Mouse (Mus musculus): ENCODE results near the gene Atoh7. TPM values are rescaled to one million over a fixed set of nuclear protein-coding genes. Genes with fewer than 3 reads are reported as not detected.
A peak's percentile ranks its signal among the peaks of the same experiment; 100 is the strongest.
"Not testable (repeated sequence)": the region's sequence is repeated elsewhere in the genome, so short reads cannot be mapped to it uniquely, and the experiment has no call there.

Gene Atoh7
- total RNA-seq (2022), result not detected

DNA sequence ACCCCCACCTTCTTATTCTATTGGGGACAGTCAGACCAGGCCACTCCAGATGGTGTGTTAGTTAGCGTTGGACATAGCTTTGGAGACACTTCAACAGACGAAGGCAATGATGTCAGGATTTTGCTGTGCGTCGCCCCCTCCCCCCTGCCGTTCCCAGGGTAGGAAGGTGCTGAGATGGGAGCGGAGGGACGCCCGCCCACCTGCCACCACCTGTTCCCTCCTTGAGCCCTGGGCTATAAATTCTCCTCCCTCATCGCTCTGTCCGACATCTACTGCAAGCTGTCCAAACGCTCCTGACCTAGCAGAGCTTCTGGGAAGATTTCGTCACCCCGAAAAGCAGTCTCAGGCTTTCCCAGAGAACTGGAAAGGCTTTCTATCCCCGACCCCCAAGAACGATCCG is at the start of gene Atoh7:
TSS of gene Atoh7 (plus strand) at position 131 of the 400 bp plus-strand sequence.
- DNase-seq (ENCODE audit: low spot score), result no peak

DNA sequence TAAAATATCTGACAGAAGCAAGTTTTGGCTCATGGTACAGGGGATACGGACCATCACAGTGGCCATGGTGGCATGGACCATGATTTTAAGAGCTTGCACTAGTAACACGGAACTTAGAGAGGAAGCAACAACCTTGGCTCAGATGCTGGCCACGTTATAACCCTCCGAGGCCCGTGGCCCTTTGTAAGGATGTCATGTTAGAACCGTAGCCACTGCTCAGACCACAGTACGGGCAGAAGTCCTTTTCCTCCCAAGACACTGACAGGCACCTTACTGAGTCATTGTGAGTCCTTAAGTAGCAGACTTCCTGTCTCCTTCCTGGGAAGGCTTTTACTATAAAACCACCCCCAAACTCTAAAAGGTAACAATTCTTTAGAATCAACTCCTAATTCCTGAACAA is 48.2 kb upstream of the Atoh7 start:
- no peak for DNase-seq (ENCODE audit: low spot score)

DNA sequence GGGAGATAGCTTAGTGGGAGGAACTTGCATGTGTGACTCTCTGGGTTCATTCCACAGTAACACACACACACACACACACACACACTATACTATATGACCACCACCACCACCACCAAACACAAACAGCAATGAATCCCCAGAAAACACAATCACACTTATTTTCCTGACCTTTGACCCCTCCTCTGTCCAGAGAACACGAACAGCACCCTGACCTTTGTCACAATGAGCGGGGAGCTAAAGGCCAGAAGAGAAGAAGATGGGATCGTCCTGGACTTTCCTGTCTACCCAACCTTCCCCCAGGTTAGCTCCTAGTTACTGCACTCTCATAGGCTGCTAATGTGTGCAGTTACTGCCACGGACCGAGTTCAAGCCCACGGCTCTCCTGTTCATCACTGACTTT is 47.4 kb upstream of the Atoh7 start:
- no peak for DNase-seq (ENCODE audit: low spot score)

DNA sequence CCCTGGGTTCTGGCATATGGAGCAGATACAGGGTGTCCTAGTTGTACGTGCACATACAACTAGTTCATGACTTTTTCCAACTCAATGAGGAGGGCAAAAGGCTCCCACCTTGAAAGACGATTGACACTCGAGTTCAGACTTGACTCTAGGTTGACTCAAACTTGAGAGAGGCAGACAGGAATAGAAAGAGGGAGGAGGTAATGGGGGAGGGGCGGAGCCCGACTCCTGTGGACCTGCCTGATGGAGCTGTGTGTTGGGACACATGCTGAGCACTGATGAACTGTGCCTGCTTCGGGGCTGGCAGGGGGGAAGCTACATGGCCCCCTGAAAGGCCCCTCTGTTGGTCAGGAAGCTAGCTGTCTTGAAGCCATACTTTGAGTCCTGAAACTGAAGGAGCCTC is 46.4 kb upstream of the Atoh7 start:
- DNase-seq (ENCODE audit: low spot score), result no peak

DNA sequence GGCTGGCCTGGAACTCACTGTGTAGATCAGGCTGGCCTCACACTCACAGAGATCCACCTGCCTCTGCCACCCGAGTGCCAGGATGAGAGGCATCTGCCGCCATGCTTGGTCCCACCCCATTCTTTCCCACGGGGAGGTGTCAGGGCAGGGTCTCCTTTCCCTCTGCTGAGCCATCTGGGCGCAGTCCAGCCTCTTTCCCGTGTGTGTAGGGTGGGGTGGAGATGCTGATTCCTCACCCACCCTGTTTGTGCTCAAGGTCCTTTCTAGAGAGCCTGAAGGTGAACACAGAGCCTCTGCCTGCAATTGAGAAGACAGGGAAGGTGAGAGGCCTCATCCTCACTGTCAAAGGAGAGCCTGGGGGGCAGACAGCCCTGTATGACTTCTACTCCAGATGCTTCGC is 45.4 kb upstream of the Atoh7 start:
- not testable (repeated sequence) for DNase-seq (ENCODE audit: low spot score)

DNA sequence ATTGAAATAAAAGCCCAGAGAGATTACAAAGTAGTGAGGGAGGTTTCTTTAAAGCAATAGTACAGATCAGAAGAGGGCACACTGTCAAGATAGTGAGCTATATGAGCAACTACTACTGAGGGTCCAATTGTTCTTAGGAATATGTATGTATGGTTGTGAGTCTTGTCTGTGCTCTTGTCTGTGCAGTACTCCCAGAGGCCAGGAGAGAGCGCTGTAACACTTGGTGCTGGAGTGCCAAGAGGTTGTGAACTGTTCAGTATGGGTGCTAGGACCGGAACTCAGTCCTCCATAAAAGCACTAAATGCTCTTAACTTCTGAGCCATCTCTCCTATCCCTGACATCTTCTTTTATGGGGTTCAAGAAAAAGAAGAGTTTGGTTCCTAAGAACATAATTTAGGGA is 44.9 kb upstream of the Atoh7 start:
- no peak for DNase-seq (ENCODE audit: low spot score)

DNA sequence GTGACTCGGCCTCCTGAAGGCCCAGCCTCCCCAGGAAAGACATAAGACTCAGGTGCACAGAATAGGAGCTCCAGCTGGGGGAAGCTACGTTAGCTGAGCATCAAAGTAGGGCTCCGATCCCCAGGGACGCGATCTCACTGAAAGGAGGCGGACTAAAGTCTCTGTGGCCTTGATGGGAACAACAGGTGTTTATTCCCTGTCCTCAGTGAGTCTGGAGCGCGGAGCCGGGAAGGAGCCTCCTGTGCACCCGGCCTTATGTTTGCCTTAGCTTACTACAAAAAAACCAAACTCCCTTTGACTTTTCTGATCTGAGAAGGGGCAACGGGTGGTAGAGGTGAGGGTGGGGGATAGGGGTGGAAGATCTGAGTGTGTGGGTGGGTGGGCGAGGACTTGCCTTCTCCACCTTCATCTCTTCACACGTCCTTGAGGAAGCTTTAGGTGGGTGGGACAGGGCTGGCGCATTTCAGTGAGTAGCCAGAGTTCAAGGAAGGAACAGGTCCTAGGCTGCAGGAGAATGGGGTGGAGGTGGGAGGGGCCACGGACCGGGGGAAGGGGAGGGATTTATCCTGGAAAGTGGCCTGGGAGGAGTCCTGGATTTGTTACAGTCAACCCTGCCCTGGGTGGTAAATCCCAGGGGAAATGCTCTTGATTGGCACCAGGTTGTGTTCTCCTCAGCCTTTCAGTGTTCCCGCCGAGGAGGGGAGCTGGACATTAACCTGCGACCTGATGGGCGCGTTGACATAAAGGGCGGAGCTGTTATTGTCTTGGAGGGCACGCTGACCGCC is 42.3 kb upstream of the Atoh7 start:
- peak; percentile 58 for DNase-seq (ENCODE audit: low spot score)

DNA sequence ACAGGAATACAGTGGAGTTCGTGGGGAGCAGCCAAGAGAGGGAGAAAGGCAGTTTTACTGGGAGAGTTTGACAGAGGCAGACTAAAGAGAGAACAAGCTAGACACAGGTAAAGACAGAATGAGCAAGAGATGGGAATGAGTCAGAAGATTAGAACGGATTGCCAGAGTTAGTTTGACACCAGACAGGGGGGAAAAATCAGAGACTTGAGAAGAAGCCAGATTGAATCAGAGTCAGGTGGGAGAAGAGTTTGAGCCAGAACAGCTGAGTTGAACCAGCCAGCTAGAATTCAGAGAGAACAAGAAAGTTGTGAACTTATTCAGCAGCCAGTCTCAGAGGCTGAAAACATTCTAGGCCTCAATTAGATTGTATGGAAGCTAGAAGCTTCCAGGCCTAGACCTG is 39.6 kb upstream of the Atoh7 start, which contains the start of gene Pbld1:
TSS of gene Pbld1 (plus strand) at position 301 of the 400 bp plus-strand sequence.
- DNase-seq (ENCODE audit: low spot score), result no peak

DNA sequence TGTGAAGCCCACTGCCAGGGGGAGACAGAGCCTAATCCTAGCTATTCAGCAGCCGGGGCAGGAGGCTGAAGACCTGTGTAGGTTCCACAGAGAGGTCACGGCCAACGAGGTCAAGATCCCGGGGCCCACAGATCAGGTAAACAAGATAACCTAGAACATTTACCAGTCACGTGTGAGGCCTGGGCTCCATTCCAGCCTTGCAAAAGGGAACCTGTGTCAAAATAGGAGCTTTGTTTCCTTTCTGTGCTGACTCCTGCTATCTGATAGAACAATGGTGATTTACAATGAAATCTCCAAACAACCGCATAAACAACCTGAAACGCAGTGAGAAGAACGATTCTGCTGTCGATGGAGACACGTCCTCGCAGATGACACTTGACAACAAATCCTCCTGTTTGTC is 39.0 kb upstream of the Atoh7 start:
- DNase-seq (ENCODE audit: low spot score), result peak; percentile 62

DNA sequence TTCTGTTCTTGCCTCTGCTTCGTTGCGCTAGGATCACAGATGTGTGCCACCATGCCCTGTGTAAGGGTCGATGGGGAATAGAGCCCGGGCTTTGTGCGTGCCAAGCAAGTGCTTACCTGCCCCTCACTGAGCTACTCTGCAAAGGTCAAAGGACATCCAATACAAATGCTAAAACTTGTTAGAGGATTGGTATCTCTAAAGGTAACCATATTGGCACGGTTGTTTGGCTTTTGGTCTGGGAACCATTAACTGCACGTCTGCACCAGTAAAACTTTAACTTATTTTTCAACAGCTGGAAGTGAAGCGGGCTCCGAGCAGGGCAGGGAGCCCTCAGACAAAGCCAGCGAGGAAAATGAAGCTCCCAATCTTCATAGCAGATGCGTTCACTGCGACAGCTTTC is 38.2 kb upstream of the Atoh7 start:
- DNase-seq (ENCODE audit: low spot score), result no peak

DNA sequence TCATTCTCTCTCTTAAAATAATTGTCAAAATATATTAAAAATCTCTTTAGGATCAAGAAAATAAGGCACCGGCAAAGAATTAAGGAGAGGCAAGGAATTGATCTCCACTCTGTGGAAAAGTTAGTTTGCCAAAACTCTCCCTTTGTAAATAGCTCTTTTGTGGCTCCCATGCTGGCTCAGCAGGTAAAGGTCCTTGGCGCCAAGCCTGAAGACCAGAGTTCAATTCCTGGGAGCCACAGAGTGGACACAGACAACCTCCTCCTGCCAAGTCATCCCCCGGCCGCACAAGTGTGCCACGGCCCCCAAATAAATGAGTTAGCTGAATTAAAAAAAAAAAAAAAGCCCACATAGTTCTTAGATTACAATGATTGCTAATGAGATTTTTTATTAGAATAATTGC is 36.8 kb upstream of the Atoh7 start:
- no peak for DNase-seq (ENCODE audit: low spot score)

DNA sequence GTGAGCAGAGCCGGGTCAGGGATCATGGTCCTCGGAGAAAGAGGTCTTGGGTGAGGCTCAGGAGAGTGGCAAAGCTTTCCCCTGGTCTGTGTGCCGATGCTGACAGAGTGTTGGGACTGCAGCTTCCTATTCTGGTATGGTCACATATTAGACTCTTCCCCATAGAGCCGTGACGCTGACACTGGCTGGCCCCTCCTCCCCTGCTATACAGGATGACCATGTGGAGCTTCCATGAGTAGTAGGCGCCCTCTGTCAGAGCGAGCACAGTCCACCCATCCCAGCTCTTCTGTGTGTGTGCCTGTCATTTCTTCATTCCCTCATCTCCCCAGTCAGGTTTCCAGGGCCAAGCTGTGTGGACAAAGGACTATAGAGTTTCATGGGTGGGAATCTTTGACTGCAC is 36.1 kb upstream of the Atoh7 start:
- DNase-seq (ENCODE audit: low spot score), result no peak

DNA sequence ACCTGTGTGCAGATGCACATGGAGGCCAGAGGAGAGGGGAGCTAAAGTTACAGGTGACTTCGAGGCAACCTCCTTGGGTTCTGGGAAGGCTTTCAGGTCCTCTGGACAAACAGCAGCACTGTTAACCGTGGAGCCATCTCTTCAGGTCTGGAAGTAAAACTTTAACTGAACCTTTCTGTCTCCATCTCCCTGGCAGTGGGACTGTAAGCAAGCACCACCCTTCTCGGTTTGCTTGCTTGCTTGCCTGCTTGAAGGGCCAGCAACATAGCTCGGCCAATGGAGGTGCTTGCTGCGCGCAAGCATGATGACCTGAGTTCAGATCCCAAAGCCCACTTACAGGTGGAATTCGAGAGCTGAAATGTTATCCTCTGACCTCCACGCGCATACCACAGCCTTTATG is 34.9 kb upstream of the Atoh7 start:
- DNase-seq (ENCODE audit: low spot score), result no peak

DNA sequence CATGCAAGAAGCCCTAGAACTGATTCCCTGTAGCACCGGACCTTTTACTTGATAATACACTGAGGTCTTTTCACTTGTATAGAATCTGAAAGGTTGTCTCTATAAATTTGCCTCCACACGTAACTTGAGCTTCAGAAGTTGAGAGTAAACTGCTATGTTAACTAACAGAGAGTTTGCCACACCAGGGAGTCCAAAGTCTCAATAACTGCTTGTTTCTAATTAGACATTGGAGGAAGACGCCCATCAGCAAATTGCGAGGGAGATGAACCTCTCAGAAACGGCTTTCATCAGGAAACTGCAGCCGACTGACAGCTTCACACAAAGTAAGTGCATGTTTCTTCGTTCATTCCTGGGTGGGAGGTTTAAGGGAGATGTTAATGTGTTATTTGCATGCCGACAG is 33.9 kb upstream of the Atoh7 start:
- no peak for DNase-seq (ENCODE audit: low spot score)

DNA sequence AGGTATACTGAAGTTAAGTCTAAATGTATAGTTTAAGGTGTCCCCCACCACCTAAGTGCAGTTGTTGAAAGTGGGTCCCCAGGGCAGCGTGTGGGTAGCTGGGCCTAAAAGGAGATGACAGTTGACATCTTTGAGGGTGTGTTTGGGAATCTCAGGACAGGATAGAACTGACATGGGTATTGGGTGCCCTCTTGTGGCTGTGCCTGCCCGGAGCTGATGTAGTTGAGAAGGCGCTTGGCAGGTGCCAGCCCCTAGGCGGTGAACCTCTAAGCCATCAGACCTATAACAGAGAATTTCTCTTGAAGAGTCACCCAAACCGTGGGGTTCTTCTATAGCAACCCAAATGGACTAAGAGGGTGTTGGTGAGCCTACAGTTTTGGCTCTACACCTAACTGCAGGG is 33.5 kb upstream of the Atoh7 start:
- peak; percentile 67 for DNase-seq (ENCODE audit: low spot score)

DNA sequence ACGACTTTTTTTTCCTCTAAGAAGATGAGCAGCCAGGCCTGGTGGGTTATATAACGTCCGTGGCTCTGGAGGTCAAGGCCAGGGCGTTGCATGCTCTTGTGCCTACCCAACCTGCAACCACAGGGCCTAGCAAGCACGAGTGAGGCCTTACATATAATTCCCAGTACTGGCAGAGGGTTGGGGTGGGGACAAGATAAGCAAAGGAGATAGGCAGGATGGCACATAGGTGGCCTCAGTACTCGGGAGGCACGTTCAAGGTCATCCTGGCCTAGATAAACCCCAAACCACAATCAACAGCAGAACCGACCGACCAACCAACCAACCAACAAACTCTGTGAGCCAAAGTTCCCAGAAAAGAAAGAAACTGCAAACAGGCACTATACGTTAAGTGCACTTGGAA is 13.1 kb upstream of the Atoh7 start:
- no peak for DNase-seq (ENCODE audit: low spot score)

DNA sequence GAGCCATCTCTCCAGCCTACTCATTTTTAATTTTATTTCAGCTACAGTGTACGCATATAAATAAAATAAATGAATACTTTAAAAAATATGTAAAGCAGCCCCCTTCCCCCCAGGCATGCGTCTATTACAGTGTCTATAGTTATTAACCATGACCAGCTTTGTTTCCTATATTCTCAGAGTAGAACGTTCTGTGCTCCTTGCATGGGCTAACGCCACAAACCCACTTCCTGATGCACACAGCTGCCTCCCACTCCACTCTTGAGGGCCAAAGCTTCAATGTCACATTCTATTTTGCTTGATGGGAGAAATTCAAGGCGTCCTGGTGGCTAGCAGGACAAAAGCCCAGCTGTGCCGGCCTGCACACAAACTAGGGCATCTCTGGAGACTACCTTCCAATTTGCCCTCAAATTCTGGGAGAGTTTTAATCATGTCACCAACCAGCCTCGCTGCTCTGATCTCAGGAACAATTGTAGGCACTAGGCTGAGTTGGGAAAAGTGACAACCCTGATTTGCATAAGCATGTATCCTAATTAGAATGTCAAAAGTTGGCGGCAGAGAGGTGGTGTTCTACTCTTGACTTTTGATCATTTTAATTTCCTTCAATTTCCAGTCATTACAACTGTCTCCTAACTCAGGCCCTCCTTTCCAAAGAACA is 10.2 kb upstream of the Atoh7 start:
- no peak for DNase-seq (ENCODE audit: low spot score)

DNA sequence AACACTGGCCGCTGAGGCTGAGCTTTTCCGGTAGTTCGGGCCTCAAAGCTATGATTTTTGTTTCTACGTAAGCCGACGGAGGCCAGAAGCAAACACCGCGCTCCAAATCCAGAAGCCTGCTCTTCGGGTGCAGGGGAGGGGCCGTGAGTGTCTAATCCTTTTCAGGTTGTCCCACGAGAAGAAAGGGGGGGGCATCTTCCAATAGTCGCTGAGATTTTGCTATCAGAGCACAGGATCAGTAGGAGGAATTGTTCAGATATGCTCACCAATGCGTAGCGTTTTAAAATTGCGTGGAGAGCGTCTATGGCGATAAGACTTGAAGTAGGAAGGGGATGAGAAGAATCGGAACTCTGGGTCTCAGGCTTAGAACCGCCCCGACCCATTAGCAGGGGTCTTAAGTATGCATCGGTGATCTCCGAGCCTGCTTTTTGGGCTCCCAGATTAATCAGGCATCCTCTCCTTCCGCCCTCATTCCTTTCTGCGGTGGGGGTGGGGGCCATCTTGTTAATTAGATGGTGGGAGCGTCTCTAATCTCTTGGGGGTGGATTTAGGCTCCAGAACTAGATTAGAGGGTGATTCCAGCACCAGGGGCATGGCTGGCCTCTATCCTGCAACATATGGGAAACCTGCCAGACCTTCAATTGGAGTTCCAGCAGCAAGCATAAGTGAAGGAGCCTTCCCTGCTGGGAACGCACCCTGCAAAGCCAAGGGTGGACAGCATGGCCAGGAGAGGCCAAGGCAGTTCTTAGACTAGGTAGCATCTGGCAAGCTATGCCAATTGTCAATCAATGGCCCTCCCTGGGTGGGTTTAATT is 9.5 kb upstream of the Atoh7 start:
- no peak for DNase-seq (ENCODE audit: low spot score)

DNA sequence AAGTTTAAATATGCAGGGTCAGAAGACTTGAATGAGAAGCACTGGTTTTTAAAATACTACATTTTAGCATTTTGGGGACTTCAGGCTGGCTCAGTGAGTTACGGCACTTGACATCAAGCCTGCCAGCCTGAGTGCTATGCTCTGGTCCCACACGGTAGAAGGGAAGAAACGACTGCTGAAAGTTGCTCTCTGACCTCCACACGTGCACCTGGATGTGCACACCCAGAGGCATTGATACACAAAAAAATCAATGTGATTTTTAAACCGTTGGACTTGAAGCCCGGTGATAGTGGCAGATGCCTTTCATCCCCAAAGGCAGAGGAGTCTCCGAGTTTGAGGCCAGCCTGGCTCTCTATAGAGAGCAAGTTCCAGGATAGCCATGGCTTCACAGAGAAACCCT is 7.5 kb upstream of the Atoh7 start:
- no peak for DNase-seq (ENCODE audit: low spot score)

DNA sequence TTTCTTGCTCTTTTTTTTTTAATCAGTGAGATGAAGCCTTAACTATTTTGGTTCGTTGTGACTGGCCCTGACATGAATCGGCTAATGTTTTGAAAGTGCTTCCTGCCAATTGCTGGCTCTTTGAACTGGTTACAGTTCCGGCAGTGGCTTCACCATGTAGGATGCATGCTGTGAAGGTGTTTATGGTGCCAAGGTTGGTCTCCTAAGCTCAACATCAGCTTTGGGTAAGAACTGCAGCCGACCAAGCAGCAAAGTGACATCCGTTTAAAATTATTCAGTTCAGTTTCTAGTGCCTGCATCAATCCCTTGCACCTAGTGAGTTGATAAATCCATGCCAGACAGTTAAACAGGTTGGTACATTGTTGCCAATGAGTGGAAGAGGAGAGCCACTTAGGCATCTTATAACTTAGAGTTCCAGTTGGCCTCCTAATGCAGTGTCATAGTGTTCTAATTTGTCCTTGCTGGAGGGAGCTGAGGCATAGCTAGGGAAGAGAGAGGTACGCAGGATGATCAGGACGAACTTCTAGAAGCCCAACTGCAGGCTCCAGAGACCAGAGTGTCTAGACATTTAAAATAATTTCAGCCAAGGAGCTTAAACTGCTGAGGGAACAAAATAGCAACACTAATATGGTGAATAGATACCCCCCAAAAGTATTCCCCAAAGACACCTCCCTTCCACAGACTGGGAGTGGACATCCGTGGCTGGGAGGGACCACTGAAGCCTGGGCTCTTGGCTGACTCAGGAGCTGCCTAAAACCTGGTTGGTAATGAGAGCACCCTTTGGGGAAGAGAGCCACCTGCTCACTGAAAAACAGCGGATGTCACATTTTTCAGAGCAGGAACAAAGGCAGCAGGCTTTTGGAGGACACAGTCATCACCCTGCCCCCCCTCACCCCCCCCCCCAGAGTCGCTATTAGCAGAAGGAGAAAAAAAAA is 6.6 kb upstream of the Atoh7 start:
- no peak for DNase-seq (ENCODE audit: low spot score)

DNA sequence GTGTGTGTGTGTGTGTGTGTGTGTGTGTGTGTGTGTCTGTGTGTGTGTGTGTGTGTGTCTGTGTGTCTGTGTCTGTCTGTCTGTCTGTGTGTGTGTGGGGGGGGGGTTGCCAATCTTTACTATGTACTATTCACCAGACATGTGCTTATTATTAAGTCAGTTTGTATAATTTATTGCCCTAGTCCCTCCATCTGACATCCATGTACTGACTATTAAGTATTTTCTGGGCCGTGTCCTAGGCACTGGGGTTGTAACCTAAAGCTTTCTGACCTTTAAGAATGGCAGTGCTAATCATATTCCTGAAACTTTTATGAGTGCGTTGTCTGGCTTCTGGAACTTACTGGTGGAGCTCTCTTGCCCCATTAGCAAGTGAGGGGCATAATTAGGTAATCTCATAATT is 2.7 kb upstream of the Atoh7 start:
- DNase-seq (ENCODE audit: low spot score), result no peak

DNA sequence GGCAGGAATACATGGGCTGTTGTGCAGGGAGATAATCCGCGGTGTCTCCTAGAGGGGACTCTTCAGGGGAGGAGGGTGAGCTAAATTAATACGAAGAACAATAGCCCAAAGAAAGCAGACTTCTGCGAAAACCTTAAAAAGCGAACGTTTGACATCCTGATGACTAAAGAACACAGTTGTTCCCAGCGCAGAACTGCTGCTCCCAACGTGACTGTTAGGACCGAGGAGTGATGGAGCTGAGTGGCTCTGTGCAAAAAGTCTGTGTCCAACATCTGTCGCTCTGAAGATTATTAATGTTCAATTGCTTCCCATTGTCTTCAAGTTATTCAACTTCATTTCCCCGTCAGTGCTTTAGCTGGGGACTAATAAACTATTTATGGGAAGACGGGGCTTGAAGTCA is 1.3 kb upstream of the Atoh7 start:
- DNase-seq (ENCODE audit: low spot score), result no peak
